Mouse (Mus musculus): ENCODE results near the gene Mc1r. TPM values are rescaled to one million over a fixed set of nuclear protein-coding genes. Genes with fewer than 3 reads are reported as not detected.

Gene Mc1r
- total RNA-seq (2023), result 0.14 to 0.21 TPM in 2 of 4 replicates, not detected in the others

GRCm38 (mm10) chr8:123406786-123407185, at the start of gene Mc1r:
Gene Mc1r (plus strand): TSS chr8:123407107.

GRCm38 (mm10) chr8:123373403-123374238, 33.3 kb upstream of the Mc1r start, which contains the start of gene Tcf25:
Gene Tcf25 (plus strand): TSS chr8:123373753.

GRCm38 (mm10) chr8:123411246-123411645, 4.3 kb downstream of the Mc1r start, which contains the start of gene Tubb3:
Gene Tubb3 (plus strand): TSS chr8:123411424.

GRCm38 (mm10) chr8:123423441-123423840, 16.5 kb downstream of the Mc1r start, which contains the start of gene Def8:
Gene Def8 (plus strand): TSS chr8:123423527.

Other genes starting within 250 kb of the Mc1r start
- gene Sult5a1, start 248.8 kb upstream of the Mc1r start, total RNA-seq (2023), result not detected in 4 replicates
- not detected in 4 replicates for gene Dpep1, start 220.9 kb upstream of the Mc1r start, total RNA-seq (2023)
- gene Chmp1a, start 194.3 kb upstream of the Mc1r start, total RNA-seq (2023), result 61.9 to 67.8 TPM (median 65.2 TPM) in 4 replicates
- 0.18 to 0.56 TPM in 2 of 4 replicates, not detected in the others for gene Spata33, start 194.3 kb upstream of the Mc1r start, total RNA-seq (2023)
- 57.4 to 62.6 TPM (median 58.3 TPM) in 4 replicates for gene Cdk10, start 182.3 kb upstream of the Mc1r start, total RNA-seq (2023)
- 11.2 to 13.8 TPM (median 13.3 TPM) in 4 replicates for gene Spata2l, start 170.9 kb upstream of the Mc1r start, total RNA-seq (2023)
- 29.7 to 38.3 TPM (median 32.5 TPM) in 4 replicates for gene Zfp276, start 152.9 kb upstream of the Mc1r start, total RNA-seq (2023)
- gene Vps9d1, start 152.8 kb upstream of the Mc1r start, total RNA-seq (2023), result 33.3 to 38.8 TPM (median 36.4 TPM) in 4 replicates
- gene Fanca, start 88.5 kb upstream of the Mc1r start, total RNA-seq (2023), result 85.7 to 89.4 TPM (median 85.9 TPM) in 4 replicates
- not detected in 4 replicates for gene Spire2, start 74.4 kb upstream of the Mc1r start, total RNA-seq (2023)
- 258 to 306 TPM (median 267 TPM) in 4 replicates for gene Tcf25, start 33.4 kb upstream of the Mc1r start, total RNA-seq (2023)
- gene Tubb3, start 4.3 kb downstream of the Mc1r start, total RNA-seq (2023), result 0.38 to 2.1 TPM (median 0.61 TPM) in 3 of 4 replicates, not detected in the other
- 9.5 to 13.4 TPM (median 12.7 TPM) in 4 replicates for gene Def8, start 16.4 kb downstream of the Mc1r start, total RNA-seq (2023)
- 45.5 to 55.1 TPM (median 51.3 TPM) in 4 replicates for gene Afg3l1, start 70.8 kb downstream of the Mc1r start, total RNA-seq (2023)
- gene Dbndd1, start 108.4 kb downstream of the Mc1r start, total RNA-seq (2023), result not detected in 4 replicates
- gene Gas8, start 111.7 kb downstream of the Mc1r start, total RNA-seq (2023), result 3.3 to 5.9 TPM (median 4.1 TPM) in 4 replicates
- not detected in 4 replicates for gene Rhou, start 246.8 kb downstream of the Mc1r start, total RNA-seq (2023)